Mouse (Mus musculus) CH12.LX (cell line): ENCODE measurements around the gene Cblc.
A peak's percentile ranks its signal among the peaks of the same experiment; 100 is the strongest.

Experiments used
- BHLHE40 ChIP-seq: IDR thresholded peaks from 2 replicates; pipeline ENCODE4 v1.6.1; 2011; ENCODE audit warnings: mild to moderate bottlenecking, low read depth, low read length, improper control_type of control experiment
- CTCF ChIP-seq, 2 experiments: IDR thresholded peaks in 1 of 2; conservative IDR thresholded peaks in 1 of 2; 2 replicates each; pipeline ENCODE4 v1.5.1; 2011 to 2012; ENCODE audit warnings: low read depth in 2 of 2, low read length in 2 of 2, improper control_type of control experiment in 1 of 2, inconsistent platforms in 1 of 2, mild to moderate bottlenecking in 1 of 2, moderate library complexity in 1 of 2
- ELF1 ChIP-seq: IDR thresholded peaks from 2 replicates; pipeline ENCODE4 v1.6.1; 2014; ENCODE audit warnings: low read depth, mild to moderate bottlenecking, inconsistent platforms, low read length, improper control_type of control experiment
- EP300 ChIP-seq: IDR thresholded peaks from 2 replicates; pipeline ENCODE4 v1.6.1; 2011; ENCODE audit warnings: low read length, improper control_type of control experiment
- ETS1 ChIP-seq: conservative IDR thresholded peaks from 2 replicates; pipeline ENCODE4 v1.6.1; 2012; ENCODE audit warnings: low read depth, mild to moderate bottlenecking, inconsistent platforms, low read length, improper control_type of control experiment, moderate library complexity
- HCFC1 ChIP-seq: IDR thresholded peaks from 2 replicates; pipeline ENCODE4 v1.6.1; 2012; ENCODE audit warnings: low read depth, mild to moderate bottlenecking, inconsistent platforms, low read length, improper control_type of control experiment
- NRF1 ChIP-seq: IDR thresholded peaks from 2 replicates; pipeline ENCODE4 v1.6.1; 2014; ENCODE audit warnings: low read depth, mild to moderate bottlenecking, inconsistent platforms, low read length, improper control_type of control experiment, moderate library complexity
- POLR2A ChIP-seq: IDR thresholded peaks from 2 replicates; pipeline ENCODE4 v1.6.1; 2011; ENCODE audit warnings: low read depth, mild to moderate bottlenecking, improper control_type of control experiment, low read length
- POLR2AphosphoS2 ChIP-seq: IDR thresholded peaks from 2 replicates; pipeline ENCODE4 v1.6.1; 2011; ENCODE audit warnings: low read depth, low read length, improper control_type of control experiment
- RAD21 ChIP-seq: IDR thresholded peaks from 2 replicates; pipeline ENCODE4 v1.6.1; 2011; ENCODE audit warnings: low read depth, mild to moderate bottlenecking, low read length, improper control_type of control experiment, moderate library complexity
- SIN3A ChIP-seq: IDR thresholded peaks from 2 replicates; pipeline ENCODE4 v1.6.1; 2012; ENCODE audit warnings: low read length, improper control_type of control experiment, inconsistent platforms
- USF1 ChIP-seq: IDR thresholded peaks from 2 replicates; pipeline ENCODE4 v1.6.1; 2014; ENCODE audit warnings: low read depth, mild to moderate bottlenecking, inconsistent platforms, low read length, improper control_type of control experiment

- TF ChIP-seq HCFC1: no peak
- TF ChIP-seq NRF1: 0 out of 2 replicates have a peak, but pooled peaks have one; percentile 22
- TF ChIP-seq POLR2A: no peak
- peak; percentile 83 to 97; a peak in 3 of 4 replicates for TF ChIP-seq CTCF (conservative IDR thresholded peaks at IDR 0.05 in 1 of 2, IDR thresholded peaks at IDR 0.05 in 1 of 2; ENCODE audit: low read depth in 2 of 2, low read length in 2 of 2)
- peak; percentile 92 for TF ChIP-seq RAD21
- no peak for TF ChIP-seq ELF1
- no peak for TF ChIP-seq POLR2AphosphoS2
- no peak for TF ChIP-seq BHLHE40
- no peak for TF ChIP-seq EP300
- no peak for TF ChIP-seq SIN3A
- no peak for TF ChIP-seq USF1
- TF ChIP-seq ETS1: no peak
Observed at GRCm38 (mm10) chr7:19802995-19803394, 6.4 kb upstream of the Cblc start.
